Mouse (Mus musculus): ENCODE measurements around the gene Olfr12. TPM values are rescaled to one million over a fixed set of nuclear protein-coding genes. Genes with fewer than 3 reads are reported as not detected.

Gene Olfr12
- not detected in 2 replicates for polyA plus RNA-seq (2014; fragmentation: Nextera tagmentation; extraction: Ambion mirVana)

DNA sequence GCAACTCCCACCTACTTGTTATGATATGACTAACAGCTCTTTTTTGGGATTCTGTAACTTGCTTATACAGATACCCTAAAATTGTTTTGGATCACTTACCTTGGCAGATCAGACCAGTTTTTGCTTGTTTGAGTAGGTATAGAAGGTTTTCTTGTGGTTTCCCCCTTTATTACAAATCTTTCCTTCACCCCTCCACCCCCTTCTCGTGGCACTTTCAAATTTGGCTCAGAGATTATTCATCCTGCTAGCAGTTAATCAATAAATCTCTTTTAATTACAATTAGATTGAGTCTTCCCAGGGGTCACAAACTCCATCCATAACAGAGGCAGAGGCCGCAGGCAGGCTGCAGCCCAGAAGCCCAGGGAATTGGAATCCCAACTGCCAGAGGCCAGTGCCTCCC, at the start of gene Olfr12:
Olfr12 (plus strand) TSS at position 301 of the 400 bp plus-strand sequence.
- WGBS, result 55% methylated on average over 2 of the region's 2 CpGs
- Histone ChIP-seq H3K9me3 (ENCODE audit: control insufficient read depth, low read depth, low read length) (no peaks in the 10 kb centered on the region), H3K9ac (replicated peaks; ENCODE audit: low read depth, low read length) (no peak within 1 kb of the TSS)

DNA sequence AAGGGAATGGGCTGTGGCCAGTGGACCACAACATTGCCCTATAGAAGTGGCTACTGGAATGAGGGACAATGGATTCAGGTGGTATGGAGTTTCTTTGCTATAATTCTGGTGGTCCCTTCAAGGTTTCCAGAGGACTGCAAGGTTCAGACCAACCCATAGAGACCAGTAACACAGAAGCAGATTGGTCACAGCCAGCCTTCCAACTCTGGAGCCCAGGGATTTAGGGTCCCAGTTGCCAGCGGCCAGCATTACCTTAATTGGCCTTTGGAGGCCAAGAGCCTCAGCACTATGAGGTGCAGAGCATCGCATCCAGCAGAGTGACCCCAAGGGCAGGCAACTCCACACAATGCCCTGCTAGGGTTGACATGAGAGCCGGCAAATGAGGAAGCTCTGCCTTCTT, 46.6 kb upstream of the Olfr12 start, which contains the start of gene Olfr1413:
Olfr1413 (plus strand) TSS at position 301 of the 400 bp plus-strand sequence.
- Histone ChIP-seq H3K4me2 (replicated peaks; ENCODE audit: low read depth, low read length) (no peak within 1 kb of the TSS), H3K27me3 (ENCODE audit: control insufficient read depth, insufficient read depth, low read length) (no peaks in the 10 kb centered on the region), H3K9me3 (ENCODE audit: control insufficient read depth, low read depth, low read length) (no peaks in the 10 kb centered on the region), H3K4me3 (ENCODE audit: low read depth, low read length) (no peak within 1 kb of the TSS), H3K9ac (replicated peaks; ENCODE audit: low read depth, low read length) (no peak within 1 kb of the TSS), H3K27ac (ENCODE audit: low read length) (no peak within 1 kb of the TSS), H3K4me1 (ENCODE audit: control insufficient read depth, insufficient read depth, low read length) (no peaks in the 10 kb centered on the region), H3K36me3 (ENCODE audit: control insufficient read depth, insufficient read depth, low read length) (no peaks in the 10 kb centered on the region)
- ATAC-seq (ENCODE audit: insufficient number of reproducible peaks, insufficient read depth, low FRiP score, low read depth), result no peak
- WGBS, result 83% methylated on average over 3 of the region's 3 CpGs

More for the DNA sequence above, at the start of gene Olfr12:
- Histone ChIP-seq H3K27me3 (ENCODE audit: control insufficient read depth, insufficient read depth, low read length) (no peaks in the 10 kb centered on the region), H3K36me3 (ENCODE audit: control insufficient read depth, insufficient read depth, low read length) (no peaks in the 10 kb centered on the region), H3K4me3 (ENCODE audit: low read depth, low read length) (no peak within 1 kb of the TSS), H3K27ac (ENCODE audit: low read length) (no peak within 1 kb of the TSS), H3K4me2 (replicated peaks; ENCODE audit: low read depth, low read length) (no peak within 1 kb of the TSS), H3K4me1 (ENCODE audit: control insufficient read depth, insufficient read depth, low read length) (no peaks in the 10 kb centered on the region)
- no peak for ATAC-seq (ENCODE audit: insufficient number of reproducible peaks, insufficient read depth, low FRiP score, low read depth)

DNA sequence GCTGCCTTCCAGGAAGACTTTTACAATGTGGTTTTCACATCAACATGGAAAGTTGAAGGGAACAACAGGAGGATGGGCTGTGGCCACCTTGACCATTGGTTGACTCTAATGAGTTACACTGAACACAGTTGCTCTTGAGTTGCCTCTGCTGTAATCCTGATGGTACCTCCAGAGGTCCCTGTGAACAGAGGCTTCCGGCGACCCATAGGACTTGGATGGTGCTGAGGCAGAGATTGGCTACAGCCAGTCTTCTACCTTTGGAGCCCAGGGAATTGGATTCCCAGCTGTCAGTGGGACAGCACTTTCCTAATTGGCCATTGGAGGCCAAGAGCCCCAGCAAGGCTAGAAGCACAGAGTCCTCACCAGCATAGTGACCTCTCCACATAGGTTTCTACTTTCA, 32.1 kb upstream of the Olfr12 start, which contains the start of gene Olfr1412:
Olfr1412 (plus strand) TSS at position 301 of the 400 bp plus-strand sequence.
- WGBS, result 79% methylated on average over 2 of the region's 2 CpGs

DNA sequence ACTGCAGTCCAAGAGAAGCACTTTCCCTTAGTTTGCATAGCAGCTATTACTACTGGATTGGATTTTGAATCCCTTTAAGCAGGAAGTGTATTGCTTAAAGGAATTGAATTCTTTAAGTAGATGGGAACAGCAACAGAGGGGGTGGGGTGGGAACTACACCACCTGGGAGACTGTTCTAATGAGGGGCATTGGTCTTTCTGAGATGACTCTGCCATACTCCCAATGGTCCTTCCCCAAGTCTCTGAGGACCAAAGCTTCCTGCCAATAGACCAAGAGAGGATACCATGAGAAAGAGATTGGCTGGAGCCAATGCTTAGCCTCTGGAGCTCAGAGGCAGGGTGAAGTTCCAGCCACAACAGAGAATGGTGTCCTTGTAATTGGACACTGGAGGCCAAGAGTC, 23.5 kb upstream of the Olfr12 start, which contains the start of gene Olfr1411:
Olfr1411 (plus strand) TSS at position 301 of the 400 bp plus-strand sequence.
- Histone ChIP-seq H3K9me3 (ENCODE audit: control insufficient read depth, low read depth, low read length) (no peaks in the 10 kb centered on the region), H3K4me1 (ENCODE audit: control insufficient read depth, insufficient read depth, low read length) (no peaks in the 10 kb centered on the region)
- no peak for ATAC-seq (ENCODE audit: insufficient number of reproducible peaks, insufficient read depth, low FRiP score, low read depth)

More for the DNA sequence above, 32.1 kb upstream of the Olfr12 start, which contains the start of gene Olfr1412:
- Histone ChIP-seq H3K4me1 (ENCODE audit: control insufficient read depth, insufficient read depth, low read length) (no peaks in the 10 kb centered on the region), H3K36me3 (ENCODE audit: control insufficient read depth, insufficient read depth, low read length) (no peaks in the 10 kb centered on the region), H3K27ac (ENCODE audit: low read length) (no peak within 1 kb of the TSS), H3K9me3 (ENCODE audit: control insufficient read depth, low read depth, low read length) (no peaks in the 10 kb centered on the region), H3K4me2 (replicated peaks; ENCODE audit: low read depth, low read length) (no peak within 1 kb of the TSS), H3K9ac (replicated peaks; ENCODE audit: low read depth, low read length) (no peak within 1 kb of the TSS), H3K27me3 (ENCODE audit: control insufficient read depth, insufficient read depth, low read length) (no peaks in the 10 kb centered on the region), H3K4me3 (ENCODE audit: low read depth, low read length) (no peak within 1 kb of the TSS)
- ATAC-seq (ENCODE audit: insufficient number of reproducible peaks, insufficient read depth, low FRiP score, low read depth), result no peak

DNA sequence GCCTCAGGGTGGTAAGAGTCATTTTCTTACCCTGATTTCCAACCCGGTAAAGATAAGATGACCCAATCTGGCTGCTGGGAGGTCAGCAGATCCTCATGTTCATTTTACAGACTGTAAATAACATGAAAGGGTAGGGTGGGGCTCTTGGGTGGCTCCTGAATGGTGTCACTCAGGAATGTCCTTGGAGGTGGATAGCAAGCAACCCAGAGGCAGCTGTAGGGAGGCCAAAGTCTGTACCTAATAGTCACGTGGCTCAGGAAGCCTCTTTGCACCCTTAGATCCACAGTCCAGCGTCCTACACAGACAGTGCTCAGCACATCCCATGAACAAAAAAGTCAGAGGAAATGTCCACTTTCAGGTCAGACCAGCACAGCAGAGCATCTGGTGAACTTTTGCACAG, 21.6 kb upstream of the Olfr12 start:
- H3K4me3 ChIP-seq (ENCODE audit: low read depth, low read length), result no peak overlapping the region

More for the DNA sequence above, 23.5 kb upstream of the Olfr12 start, which contains the start of gene Olfr1411:
- Histone ChIP-seq H3K27me3 (ENCODE audit: control insufficient read depth, insufficient read depth, low read length) (no peaks in the 10 kb centered on the region), H3K4me2 (replicated peaks; ENCODE audit: low read depth, low read length) (no peak within 1 kb of the TSS), H3K27ac (ENCODE audit: low read length) (no peak within 1 kb of the TSS), H3K9ac (replicated peaks; ENCODE audit: low read depth, low read length) (no peak within 1 kb of the TSS), H3K36me3 (ENCODE audit: control insufficient read depth, insufficient read depth, low read length) (no peaks in the 10 kb centered on the region), H3K4me3 (ENCODE audit: low read depth, low read length) (no peak within 1 kb of the TSS)

DNA sequence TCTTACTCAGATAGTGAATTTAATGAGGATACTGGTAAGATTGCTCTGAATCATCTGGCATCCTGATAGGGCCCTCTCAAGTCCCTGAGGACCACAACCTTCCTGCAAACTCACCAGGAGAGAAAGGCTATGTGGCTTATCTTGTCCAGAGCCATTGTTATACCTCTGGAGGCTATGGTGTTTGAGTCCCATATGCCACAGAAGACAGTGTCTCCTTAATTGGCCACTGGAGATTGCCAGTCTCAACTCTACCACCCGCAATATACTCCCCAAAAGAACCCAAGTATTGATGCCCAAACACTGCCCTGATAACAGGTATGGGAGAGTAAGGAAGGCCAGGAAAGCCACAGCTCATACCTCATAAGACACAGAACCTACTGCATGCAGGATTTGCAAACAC, 12.1 kb upstream of the Olfr12 start, which contains the start of gene Olfr1410:
Olfr1410 (plus strand) TSS at position 301 of the 400 bp plus-strand sequence.
- Histone ChIP-seq H3K27ac (ENCODE audit: low read length) (no peak within 1 kb of the TSS), H3K4me2 (replicated peaks; ENCODE audit: low read depth, low read length) (no peak within 1 kb of the TSS), H3K36me3 (ENCODE audit: control insufficient read depth, insufficient read depth, low read length) (no peaks in the 10 kb centered on the region), H3K9ac (replicated peaks; ENCODE audit: low read depth, low read length) (no peak within 1 kb of the TSS), H3K27me3 (ENCODE audit: control insufficient read depth, insufficient read depth, low read length) (no peaks in the 10 kb centered on the region), H3K4me3 (ENCODE audit: low read depth, low read length) (no peak within 1 kb of the TSS), H3K9me3 (ENCODE audit: control insufficient read depth, low read depth, low read length) (no peaks in the 10 kb centered on the region), H3K4me1 (ENCODE audit: control insufficient read depth, insufficient read depth, low read length) (no peaks in the 10 kb centered on the region)
- WGBS, result 85% methylated on average over 1 of the region's 1 CpGs
- no peak for ATAC-seq (ENCODE audit: insufficient number of reproducible peaks, insufficient read depth, low FRiP score, low read depth)

More for the DNA sequence above, 21.6 kb upstream of the Olfr12 start:
- Histone ChIP-seq H3K4me2 (replicated peaks; ENCODE audit: low read depth, low read length) (no peak overlapping the region), H3K4me1 (ENCODE audit: control insufficient read depth, insufficient read depth, low read length) (no peaks in the 10 kb centered on the region), H3K9ac (replicated peaks; ENCODE audit: low read depth, low read length) (no peak overlapping the region), H3K36me3 (ENCODE audit: control insufficient read depth, insufficient read depth, low read length) (no peaks in the 10 kb centered on the region), H3K27me3 (ENCODE audit: control insufficient read depth, insufficient read depth, low read length) (no peaks in the 10 kb centered on the region), H3K9me3 (ENCODE audit: control insufficient read depth, low read depth, low read length) (no peaks in the 10 kb centered on the region), H3K27ac (ENCODE audit: low read length) (no peak overlapping the region)
- ATAC-seq (ENCODE audit: insufficient number of reproducible peaks, insufficient read depth, low FRiP score, low read depth), result no peak
- WGBS, result 88% methylated on average over 3 of the region's 3 CpGs

DNA sequence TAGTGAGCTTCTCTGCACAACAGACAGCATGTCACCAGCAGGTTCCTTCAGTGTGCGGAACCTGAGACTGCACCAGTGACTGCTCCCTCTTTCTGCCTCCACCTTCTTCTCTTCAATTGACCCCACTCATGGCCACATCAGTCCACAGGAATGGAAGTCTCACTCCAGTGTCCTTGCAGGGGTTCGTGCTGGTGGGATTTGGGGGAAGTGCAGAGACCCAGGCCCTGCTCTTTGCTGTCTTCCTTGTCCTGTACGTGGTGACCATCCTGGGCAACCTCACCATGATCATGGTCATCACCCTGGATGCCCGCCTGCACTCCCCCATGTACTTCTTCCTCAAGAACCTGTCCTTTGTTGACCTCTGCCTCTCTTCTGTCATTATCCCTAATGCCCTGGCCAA, 9.9 kb upstream of the Olfr12 start:
- ATAC-seq (ENCODE audit: insufficient number of reproducible peaks, insufficient read depth, low FRiP score, low read depth), result no peak

DNA sequence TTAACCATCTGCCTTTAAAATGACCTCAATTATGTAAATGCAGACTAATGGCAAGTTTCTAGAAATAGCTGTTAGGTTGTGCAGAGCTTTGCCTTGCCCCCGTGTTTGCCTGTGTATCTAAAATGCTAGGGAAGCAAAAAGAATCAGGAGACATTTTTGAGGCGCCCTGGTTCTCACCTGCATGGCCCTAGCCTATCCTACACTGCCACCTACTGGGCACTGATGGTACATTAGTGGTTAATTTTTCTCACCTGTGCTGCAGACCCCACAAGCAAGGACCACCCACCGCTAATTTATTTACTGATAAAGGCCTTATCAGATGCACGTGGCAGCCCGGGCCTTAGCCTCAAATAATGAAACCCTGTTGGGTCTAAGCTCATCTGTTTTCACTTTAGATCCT, 6.6 kb upstream of the Olfr12 start:
- H3K4me2 ChIP-seq (replicated peaks; ENCODE audit: low read depth, low read length), result no peak overlapping the region
- H3K27me3 ChIP-seq (ENCODE audit: control insufficient read depth, insufficient read depth, low read length), result no peaks in the 10 kb centered on the region
- no peak for ATAC-seq (ENCODE audit: insufficient number of reproducible peaks, insufficient read depth, low FRiP score, low read depth)
- no peaks in the 10 kb centered on the region for H3K9me3 ChIP-seq (ENCODE audit: control insufficient read depth, low read depth, low read length)
- no peaks in the 10 kb centered on the region for H3K36me3 ChIP-seq (ENCODE audit: control insufficient read depth, insufficient read depth, low read length)
- no peaks in the 10 kb centered on the region for H3K4me1 ChIP-seq (ENCODE audit: control insufficient read depth, insufficient read depth, low read length)
- 3% methylated on average over 5 of the region's 5 CpGs for WGBS
- no peak overlapping the region for H3K27ac ChIP-seq (ENCODE audit: low read length)
- H3K4me3 ChIP-seq (ENCODE audit: low read depth, low read length), result no peak overlapping the region
- H3K9ac ChIP-seq (replicated peaks; ENCODE audit: low read depth, low read length), result no peak overlapping the region

More for the DNA sequence above, 9.9 kb upstream of the Olfr12 start:
- no peaks in the 10 kb centered on the region for H3K4me1 ChIP-seq (ENCODE audit: control insufficient read depth, insufficient read depth, low read length)
- H3K27ac ChIP-seq (ENCODE audit: low read length), result no peak overlapping the region
- no peak overlapping the region for H3K9ac ChIP-seq (replicated peaks; ENCODE audit: low read depth, low read length)
- H3K4me3 ChIP-seq (ENCODE audit: low read depth, low read length), result no peak overlapping the region
- no peaks in the 10 kb centered on the region for H3K36me3 ChIP-seq (ENCODE audit: control insufficient read depth, insufficient read depth, low read length)
- WGBS, result 75% methylated on average over 4 of the region's 4 CpGs
- no peaks in the 10 kb centered on the region for H3K9me3 ChIP-seq (ENCODE audit: control insufficient read depth, low read depth, low read length)
- no peak overlapping the region for H3K4me2 ChIP-seq (replicated peaks; ENCODE audit: low read depth, low read length)
- no peaks in the 10 kb centered on the region for H3K27me3 ChIP-seq (ENCODE audit: control insufficient read depth, insufficient read depth, low read length)

DNA sequence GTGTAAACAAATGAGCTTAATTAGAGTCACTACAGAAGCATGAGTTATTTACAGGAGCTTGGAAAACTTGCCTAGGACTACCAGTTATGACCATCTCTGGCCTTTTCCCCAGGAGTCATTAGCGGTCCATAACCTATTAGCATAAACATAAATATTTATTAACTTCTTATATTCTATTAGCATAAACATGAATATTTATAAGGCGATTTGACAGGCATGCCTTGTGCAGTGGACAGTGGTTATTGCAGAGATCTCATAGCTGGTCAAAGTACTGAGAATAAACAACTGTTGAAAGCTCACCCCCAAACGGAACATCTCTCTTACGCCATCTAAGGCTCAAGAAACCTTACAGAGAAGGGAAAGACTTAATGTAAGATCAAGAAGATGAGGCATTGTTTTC, 4.4 kb upstream of the Olfr12 start:
- no peak overlapping the region for H3K9ac ChIP-seq (replicated peaks; ENCODE audit: low read depth, low read length)
- no peaks in the 10 kb centered on the region for H3K27me3 ChIP-seq (ENCODE audit: control insufficient read depth, insufficient read depth, low read length)
- H3K4me1 ChIP-seq (ENCODE audit: control insufficient read depth, insufficient read depth, low read length), result no peaks in the 10 kb centered on the region
- no peaks in the 10 kb centered on the region for H3K9me3 ChIP-seq (ENCODE audit: control insufficient read depth, low read depth, low read length)
- no peak overlapping the region for H3K27ac ChIP-seq (ENCODE audit: low read length)
- H3K4me2 ChIP-seq (replicated peaks; ENCODE audit: low read depth, low read length), result no peak overlapping the region
- no peak overlapping the region for H3K4me3 ChIP-seq (ENCODE audit: low read depth, low read length)
- WGBS, result 53% methylated on average over 4 of the region's 4 CpGs
- ATAC-seq (ENCODE audit: insufficient number of reproducible peaks, insufficient read depth, low FRiP score, low read depth), result no peak
- no peaks in the 10 kb centered on the region for H3K36me3 ChIP-seq (ENCODE audit: control insufficient read depth, insufficient read depth, low read length)

All from stomach, embryonic 14.5 days (tissue).